Comparison of ENCODE assay signal across 26 mouse cellular contexts in genomic region chr14:54197740-54198139, GRCm38 (mm10). TPM values are rescaled to one million over a fixed set of nuclear protein-coding genes. Genes with fewer than 3 reads are reported as not detected.
DNase-seq lines count a peak whose midpoint lies in the region; ATAC-seq and TF ChIP-seq lines count a peak whose summit lies in the region.
"Had no signal": no experiment of that assay in that cellular context is flagged by ENCODE, and none has a peak within 500 bp of the region (broad histone marks: within the 10 kb centered on the region; RNA-seq: fewer than 3 reads in every experiment).

No protein-coding gene starts in this region.

- H3K36me3 ChIP-seq in thymus, adult 2 months (ENCODE audit: control insufficient read depth, insufficient read depth, low read length): peaks cover 94% of the 10 kb centered on the region
- no peaks in the 10 kb centered on the region for H3K36me3 ChIP-seq in intestine, embryonic 15.5 days
- H3K36me3 ChIP-seq: embryonic facial prominence, embryonic 15.5 days; forebrain, embryonic 10.5 days; heart, embryonic 10.5 days; heart, embryonic 15.5 days; hindbrain, embryonic 13.5 days had no signal

- peak; percentile 10 for DNase-seq in layer of hippocampus, adult 9-11 months
- DNase-seq in layer of hippocampus, adult 8-10 months (ENCODE audit: low spot score in 2 of 2): no peak
- no peak for DNase-seq in thymus, adult 2 months
- DNase-seq in thymus, postnatal 36 days: no peak
- peak; percentile 70 for DNase-seq in naive thymus-derived CD4-positive, alpha-beta T cell, adult 2 months (ENCODE audit: low read depth)
- no peak for DNase-seq in B cell, adult 2 months
- DNase-seq: adrenal gland, adult 8-10 months; adrenal gland, postnatal 36 days; cerebellum, adult 2 months; cerebellum, postnatal 10 days; embryo, embryonic 11 days; gastrocnemius, adult 2 months; gastrocnemius, postnatal 36 days; heart, adult 18-20 months; heart, postnatal 14 days had no signal

- no peak overlapping the region for H3K4me3 ChIP-seq in thymus, adult 2 months (ENCODE audit: control insufficient read depth, insufficient read depth, low read length)
- H3K4me3 ChIP-seq in intestine, embryonic 15.5 days (replicated peaks): no peak overlapping the region
- H3K4me3 ChIP-seq: embryonic facial prominence, embryonic 15.5 days; erythroblast, embryonic 14.5 days; forebrain, embryonic 10.5 days; gastrocnemius, adult 2 months; heart, embryonic 10.5 days; heart, embryonic 15.5 days; hindbrain, embryonic 13.5 days had no signal

- peak overlapping the region; percentile 91; the same call in 1 of the 2 replicates for H3K27ac ChIP-seq in thymus, adult 2 months (ENCODE audit: control insufficient read depth, insufficient read depth, low read length)
- H3K27ac ChIP-seq in intestine, embryonic 15.5 days: no peak overlapping the region
- H3K27ac ChIP-seq: embryonic facial prominence, embryonic 15.5 days; forebrain, embryonic 10.5 days; gastrocnemius, adult 2 months; hindbrain, embryonic 13.5 days; hindbrain, postnatal 0 days had no signal

- no peak overlapping the region for H3K9ac ChIP-seq in intestine, embryonic 15.5 days
- H3K9ac ChIP-seq: embryonic facial prominence, embryonic 15.5 days; heart, embryonic 15.5 days; hindbrain, embryonic 13.5 days had no signal

- H3K4me1 ChIP-seq in thymus, adult 2 months (replicated peaks; ENCODE audit: control insufficient read depth, insufficient read depth, low read length): peaks cover 38% of the 10 kb centered on the region
- 0 out of 2 replicates have a peak, but pooled peaks cover 9% of the 10 kb centered on the region for H3K4me1 ChIP-seq in intestine, embryonic 15.5 days (replicated peaks)
- H3K4me1 ChIP-seq: embryonic facial prominence, embryonic 15.5 days had no signal

- H3K9me3 ChIP-seq in intestine, embryonic 15.5 days: no peaks in the 10 kb centered on the region
- H3K9me3 ChIP-seq: embryonic facial prominence, embryonic 15.5 days; forebrain, embryonic 10.5 days; heart, embryonic 10.5 days; heart, embryonic 15.5 days; hindbrain, embryonic 13.5 days had no signal

- TF ChIP-seq POLR2A in thymus, adult 2 months (IDR thresholded peaks at IDR 0.05; ENCODE audit: control insufficient read depth, extremely low read depth, insufficient read depth, low read length, poor library complexity): no peak

- peak; percentile 25 for ATAC-seq in activated CD4-positive, CD25-positive, alpha-beta regulatory T cell, adult 4 months
- ATAC-seq in intestine, embryonic 15.5 days: no peak
- ATAC-seq: forebrain, embryonic 14.5 days; hindbrain, postnatal 0 days; Patski had no signal

- H3K4me2 ChIP-seq in intestine, embryonic 15.5 days (replicated peaks): no peak overlapping the region
- H3K4me2 ChIP-seq: embryonic facial prominence, embryonic 15.5 days; heart, embryonic 15.5 days; hindbrain, embryonic 13.5 days had no signal

- WGBS in thymus, adult 2 months: 78% methylated on average over 3 of the region's 3 CpGs
- WGBS in intestine, embryonic 15.5 days: 70% methylated on average over 3 of the region's 3 CpGs

- TF ChIP-seq CTCF in thymus, adult 2 months (IDR thresholded peaks at IDR 0.05; ENCODE audit: borderline replicate concordance, control insufficient read depth, extremely low read depth, insufficient read depth, low read length, poor library complexity): no peak

- H3K27me3 ChIP-seq in thymus, adult 2 months (ENCODE audit: control insufficient read depth, insufficient read depth, low read length): no peaks in the 10 kb centered on the region
- H3K27me3 ChIP-seq in intestine, embryonic 15.5 days (replicated peaks): no peaks in the 10 kb centered on the region
- H3K27me3 ChIP-seq: embryonic facial prominence, embryonic 15.5 days; heart, embryonic 15.5 days; hindbrain, embryonic 13.5 days; Patski had no signal

RNA-seq across cellular contexts. Expression of gene Dad1, which starts 56.2 kb away (rescaled TPM):
- total RNA-seq in layer of hippocampus, adult 8-10 months (2022): 100 to 1,000 TPM; 107 to 132 (median 119) TPM
- 513 and 641 TPM in 2 replicates for polyA plus RNA-seq in thymus, adult 2 months (2012; rRNA removed)
- polyA plus RNA-seq in activated CD4-positive, CD25-positive, alpha-beta regulatory T cell, adult 4 months (2017; shearing (Covaris generic)): 100 to 1,000 TPM; 424 to 425 TPM
- 450 and 484 TPM in 2 replicates for polyA plus RNA-seq in intestine, embryonic 15.5 days (2015; fragmentation: Nextera tagmentation; extraction: Ambion mirVana)

RNA-seq across cellular contexts. Expression of gene Abhd4, which starts 56.2 kb away (rescaled TPM):
- total RNA-seq in layer of hippocampus, adult 8-10 months (2022): 10 to 100 TPM; 51.6 to 78.9 (median 60.2) TPM
- polyA plus RNA-seq in thymus, adult 2 months (2012; rRNA removed): 21.5 and 23.6 TPM in 2 replicates
- 10 to 100 TPM; 16.3 to 16.9 TPM for polyA plus RNA-seq in activated CD4-positive, CD25-positive, alpha-beta regulatory T cell, adult 4 months (2017; shearing (Covaris generic))
- polyA plus RNA-seq in intestine, embryonic 15.5 days (2015; fragmentation: Nextera tagmentation; extraction: Ambion mirVana): 41.6 and 42.6 TPM in 2 replicates

Comparison
In these comparisons a context has a peak if more than half of its experiments do, and no peak if none do; other contexts are left out.
1. DNase-seq: peak in layer of hippocampus, adult 9-11 months (single experiment) and naive thymus-derived CD4-positive, alpha-beta T cell, adult 2 months (single experiment); none in layer of hippocampus, adult 8-10 months (0 of 2), thymus, adult 2 months (single experiment), thymus, postnatal 36 days (0 of 2) and B cell, adult 2 months (0 of 2).